Comparison of ENCODE assay signal across 46 mouse cellular contexts in genomic region chrX:37018150-37018654, GRCm38 (mm10). TPM values are rescaled to one million over a fixed set of nuclear protein-coding genes. Genes with fewer than 3 reads are reported as not detected.
"Had no signal": no experiment of that assay in that cellular context is flagged by ENCODE, and none has a peak within 500 bp of the region (broad histone marks: within the 10 kb centered on the region; RNA-seq: fewer than 3 reads in every experiment).

No protein-coding gene starts in this region.

- H3K9me3 ChIP-seq: limb, embryonic 10.5 days; limb, embryonic 12.5 days; limb, embryonic 13.5 days; limb, embryonic 15.5 days; liver, embryonic 12.5 days; liver, embryonic 13.5 days; liver, embryonic 15.5 days; lung, embryonic 15.5 days; midbrain, embryonic 10.5 days; midbrain, embryonic 12.5 days; midbrain, embryonic 15.5 days; neural tube, embryonic 12.5 days had no signal

- DNase-seq: left cerebral cortex, postnatal 4 days; liver; liver, embryonic 13.5 days; liver, postnatal 0 days; lung, adult 18-20 months; lung, adult 2 months; lung, embryonic 14.5 days; lung, postnatal 10 days; lung, postnatal 14 days; lung, postnatal 36 days; lung, postnatal 4 days; midbrain, embryonic 14.5 days had no signal

- H3K27ac ChIP-seq: limb, embryonic 10.5 days; limb, embryonic 12.5 days; limb, embryonic 13.5 days; limb, embryonic 15.5 days; liver, embryonic 12.5 days; liver, embryonic 13.5 days; liver, embryonic 14.5 days; liver, embryonic 15.5 days; lung, embryonic 15.5 days; macrophage; midbrain, embryonic 10.5 days; midbrain, embryonic 12.5 days; midbrain, embryonic 13.5 days; midbrain, embryonic 15.5 days; neural tube, embryonic 12.5 days had no signal

- H3K9ac ChIP-seq: limb, embryonic 12.5 days; limb, embryonic 13.5 days; limb, embryonic 15.5 days; liver, embryonic 12.5 days; liver, embryonic 13.5 days; liver, embryonic 14.5 days; liver, embryonic 15.5 days; liver, postnatal 0 days; lung, embryonic 14.5 days; lung, embryonic 15.5 days; midbrain, embryonic 12.5 days; midbrain, embryonic 13.5 days; midbrain, embryonic 15.5 days; neural tube, embryonic 12.5 days had no signal

- ATAC-seq: liver, embryonic 12.5 days; liver, postnatal 0 days; lung, postnatal 0 days; midbrain, embryonic 13.5 days; midbrain, embryonic 15.5 days; midbrain, embryonic 16.5 days had no signal

- H3K36me3 ChIP-seq: limb, embryonic 10.5 days; limb, embryonic 12.5 days; limb, embryonic 13.5 days; limb, embryonic 15.5 days; liver, embryonic 12.5 days; liver, embryonic 13.5 days; liver, embryonic 15.5 days; lung, embryonic 15.5 days; midbrain, embryonic 10.5 days; midbrain, embryonic 12.5 days; midbrain, embryonic 13.5 days; midbrain, embryonic 15.5 days; neural tube, embryonic 12.5 days had no signal

- H3K4me3 ChIP-seq: limb, embryonic 10.5 days; limb, embryonic 12.5 days; limb, embryonic 13.5 days; limb, embryonic 15.5 days; liver, embryonic 12.5 days; liver, embryonic 13.5 days; liver, embryonic 15.5 days; lung, embryonic 15.5 days; megakaryocyte, embryonic 14.5 days; midbrain, embryonic 10.5 days; midbrain, embryonic 12.5 days; midbrain, embryonic 13.5 days; midbrain, embryonic 15.5 days; myocyte; neural tube, embryonic 12.5 days had no signal

- H3K27me3 ChIP-seq: limb, embryonic 12.5 days; limb, embryonic 13.5 days; limb, embryonic 15.5 days; liver, embryonic 12.5 days; liver, embryonic 13.5 days; liver, embryonic 15.5 days; lung, embryonic 15.5 days; midbrain, embryonic 12.5 days; midbrain, embryonic 13.5 days; midbrain, embryonic 15.5 days; neural tube, embryonic 12.5 days had no signal

- H3K4me2 ChIP-seq: limb, embryonic 12.5 days; limb, embryonic 13.5 days; limb, embryonic 15.5 days; liver, embryonic 11.5 days; liver, embryonic 12.5 days; liver, embryonic 13.5 days; liver, embryonic 15.5 days; lung, embryonic 14.5 days; lung, embryonic 15.5 days; midbrain, embryonic 11.5 days; midbrain, embryonic 12.5 days; midbrain, embryonic 13.5 days; midbrain, embryonic 15.5 days; neural tube, embryonic 12.5 days had no signal

- H3K4me1 ChIP-seq: limb, embryonic 10.5 days; limb, embryonic 12.5 days; limb, embryonic 13.5 days; limb, embryonic 15.5 days; liver, embryonic 12.5 days; liver, embryonic 13.5 days; liver, embryonic 15.5 days; lung, embryonic 15.5 days; midbrain, embryonic 10.5 days; midbrain, embryonic 12.5 days; midbrain, embryonic 13.5 days; midbrain, embryonic 15.5 days; neural tube, embryonic 12.5 days had no signal

RNA-seq across cellular contexts. Expression of gene Sowahd, which starts 30.4 kb away (rescaled TPM):
- total RNA-seq: left cerebral cortex, postnatal 10 days; left cerebral cortex, postnatal 14 days; left cerebral cortex, postnatal 25 days; left cerebral cortex, postnatal 36 days; left cerebral cortex, postnatal 4 days; liver, adult 2 months; megakaryocyte, adult 5-6 weeks; megakaryocyte-erythroid progenitor cell, adult 5-6 weeks; midbrain, postnatal 0 days; monocyte, adult 5-6 weeks had no signal
- polyA plus RNA-seq: limb, embryonic 11.5 days; limb, embryonic 12.5 days; limb, embryonic 13.5 days; limb, embryonic 14.5 days; limb, embryonic 15.5 days; liver, adult 2 months; liver, embryonic 13.5 days; liver, embryonic 16.5 days; liver, postnatal 0 days; lung, adult 2 months; lung, embryonic 15.5 days; lung, embryonic 16.5 days; lung, postnatal 0 days; macrophage; midbrain, embryonic 10.5 days; midbrain, embryonic 11.5 days; midbrain, embryonic 12.5 days; midbrain, embryonic 13.5 days; midbrain, embryonic 14.5 days; midbrain, embryonic 15.5 days; midbrain, embryonic 16.5 days; myocyte; neural tube, embryonic 11.5 days; neural tube, embryonic 12.5 days had no signal
